Mouse (Mus musculus) liver, adult 2 months (tissue): ENCODE measurements at regions not wholly inside any gene's neighbourhood (a gene's known extent, or its start where the extent isn't known, plus 50 kb on each side); places are given as distances from the start of the nearest gene placed in this dataset.

ENCODE experiments used
- DNase-seq: peaks from one replicate; pipeline ENCODE4 v3.0.0-alpha.2; 2011; ENCODE audit warnings: low read depth, low spot score; ENCODE audit errors: extremely low read depth
- H3K27ac ChIP-seq: fragments of 200-500 bp; replicated peaks from 2 replicates; pipeline ENCODE4 v1.5.1; 2012; ENCODE audit warnings: low read depth, mild to moderate bottlenecking, control low read depth, inconsistent platforms, low read length; ENCODE audit not compliant: insufficient read depth
- H3K27me3 ChIP-seq: fragments of 200-500 bp; 2 replicates; pipeline ENCODE4 v1.6.1; 2012; ENCODE audit warnings: mild to moderate bottlenecking, moderate library complexity, low read length, inconsistent platforms; ENCODE audit not compliant: control insufficient read depth, insufficient read depth
- H3K36me3 ChIP-seq: fragments of 200-500 bp; 2 replicates; pipeline ENCODE4 v1.6.1; 2012; ENCODE audit warnings: low read length, inconsistent platforms; ENCODE audit not compliant: control insufficient read depth, insufficient read depth
- H3K4me1 ChIP-seq: fragments of 200-500 bp; 2 replicates; pipeline ENCODE4 v1.6.1; 2011; ENCODE audit warnings: low read length; ENCODE audit not compliant: control insufficient read depth, insufficient read depth
- H3K4me3 ChIP-seq: fragments of 200-500 bp; 2 replicates; pipeline ENCODE4 v1.5.1; 2011; ENCODE audit warnings: low read depth, mild to moderate bottlenecking, control low read depth, low read length, moderate library complexity; ENCODE audit not compliant: insufficient read depth
- H3K79me2 ChIP-seq: fragments of 200-500 bp; 2 replicates; pipeline ENCODE4 v1.6.1; 2012; ENCODE audit warnings: inconsistent platforms, mild to moderate bottlenecking, low read length, moderate library complexity; ENCODE audit not compliant: control insufficient read depth, insufficient read depth
- H3K9ac ChIP-seq: fragments of 200-500 bp; 2 replicates; pipeline ENCODE4 v1.6.1; 2012; ENCODE audit warnings: low read depth, mild to moderate bottlenecking, control low read depth, inconsistent platforms, low read length
- CTCF ChIP-seq: fragments of 200-500 bp; IDR thresholded peaks from 2 replicates; pipeline ENCODE4 v1.5.1; 2011; ENCODE audit warnings: low read depth, low read length, control low read depth
- POLR2A ChIP-seq: fragments of 200-500 bp; IDR thresholded peaks from 2 replicates; pipeline ENCODE4 v1.6.1; 2011; ENCODE audit warnings: low read length, control low read depth; ENCODE audit not compliant: insufficient read depth; ENCODE audit errors: extremely low read depth
- WGBS: fragments of 180-500 bp; shearing (Covaris S2); methylation state at CpG from one replicate; pipeline ENCODE4 v1.1.7; 2018; 5-methylcytosine and 5-hydroxymethylcytosine counted together

- no peak for DNase-seq
- 85% methylated on average over 3 of the region's 3 CpGs for WGBS
- Histone ChIP-seq H3K27ac (no peak overlapping the region), H3K36me3 (no peaks in the 10 kb centered on the region), H3K4me3 (no peak overlapping the region), H3K9ac (no peak overlapping the region), H3K79me2 (no peaks in the 10 kb centered on the region), H3K27me3 (no peaks in the 10 kb centered on the region), H3K4me1 (no peaks in the 10 kb centered on the region)
- TF ChIP-seq POLR2A: no peak
- TF ChIP-seq CTCF: no peak
These were observed 304.3 kb downstream of the Nucb2 start for GRCm38 (mm10) chr7:116808475-116808874.

- Histone ChIP-seq H3K27ac (no peak overlapping the region), H3K4me1 (no peaks in the 10 kb centered on the region), H3K9ac (no peak overlapping the region), H3K4me3 (no peak overlapping the region), H3K36me3 (no peaks in the 10 kb centered on the region), H3K79me2 (no peaks in the 10 kb centered on the region), H3K27me3 (no peaks in the 10 kb centered on the region)
- WGBS: 98% methylated on average over 2 of the region's 2 CpGs
- DNase-seq: no peak
- TF ChIP-seq CTCF (no peak), POLR2A (no peak)
These were observed 312.3 kb downstream of the Nucb2 start for GRCm38 (mm10) chr7:116816494-116816893.

GRCm38 (mm10) chr7:116817991-116818390 is 313.8 kb downstream of the Nucb2 start:
- no peak for TF ChIP-seq CTCF
- no peak for TF ChIP-seq POLR2A
- H3K36me3 ChIP-seq: no peaks in the 10 kb centered on the region
- no peak overlapping the region for H3K9ac ChIP-seq
- H3K27ac ChIP-seq: no peak overlapping the region
- no peaks in the 10 kb centered on the region for H3K4me1 ChIP-seq
- DNase-seq: peak; percentile 60
- no peaks in the 10 kb centered on the region for H3K27me3 ChIP-seq
- WGBS: 25% methylated on average over 7 of the region's 7 CpGs
- H3K79me2 ChIP-seq: no peaks in the 10 kb centered on the region
- H3K4me3 ChIP-seq: no peak overlapping the region

- TF ChIP-seq POLR2A: no peak
- no peak for TF ChIP-seq CTCF
- Histone ChIP-seq H3K36me3 (no peaks in the 10 kb centered on the region), H3K27me3 (no peaks in the 10 kb centered on the region), H3K27ac (no peak overlapping the region), H3K4me3 (no peak overlapping the region), H3K79me2 (no peaks in the 10 kb centered on the region), H3K9ac (no peak overlapping the region), H3K4me1 (no peaks in the 10 kb centered on the region)
- DNase-seq: no peak
- WGBS: 91% methylated on average over 5 of the region's 5 CpGs
These were observed 316.4 kb downstream of the Nucb2 start for GRCm38 (mm10) chr7:116820613-116821012.

- Histone ChIP-seq H3K36me3 (no peaks in the 10 kb centered on the region), H3K27ac (no peak overlapping the region), H3K27me3 (no peaks in the 10 kb centered on the region), H3K4me1 (no peaks in the 10 kb centered on the region), H3K4me3 (no peak overlapping the region), H3K9ac (no peak overlapping the region), H3K79me2 (no peaks in the 10 kb centered on the region)
- WGBS: 69% methylated on average over 3 of the region's 3 CpGs
- TF ChIP-seq CTCF (no peak), POLR2A (no peak)
- DNase-seq: no peak
These were observed 338.7 kb downstream of the Nucb2 start for GRCm38 (mm10) chr7:116842894-116843293.

GRCm38 (mm10) chr7:116847846-116848730 is 343.9 kb downstream of the Nucb2 start:
- WGBS: 84% methylated on average over 17 of the region's 17 CpGs
- Histone ChIP-seq H3K27me3 (no peaks in the 10 kb centered on the region), H3K4me3 (no peak overlapping the region), H3K27ac (no peak overlapping the region), H3K9ac (no peak overlapping the region), H3K36me3 (no peaks in the 10 kb centered on the region), H3K79me2 (no peaks in the 10 kb centered on the region), H3K4me1 (no peaks in the 10 kb centered on the region)
- TF ChIP-seq CTCF (no peak), POLR2A (no peak)
- DNase-seq: no peak
